Mouse (Mus musculus) midbrain, postnatal 0 days (tissue): ENCODE data around the gene Plcg1. TPM values are rescaled to one million over a fixed set of nuclear protein-coding genes. Genes with fewer than 3 reads are reported as not detected.

Experiments used
- ATAC-seq: fragments of 200-750 bp; cut with Nextera tagmentation; 2 replicates; pipeline ENCODE4 v1.8.0; 2017; ENCODE audit warnings: moderate number of reproducible peaks, mild to moderate bottlenecking, moderate TSS enrichment, moderate library complexity; ENCODE audit not compliant: low FRiP score
- DNase-seq: peaks from one replicate; pipeline ENCODE4 v3.0.0-alpha.2; 2015; ENCODE audit warnings: low spot score
- H3K27ac ChIP-seq: fragments of 300-500 bp; sonication (generic); 2 replicates; pipeline ENCODE4 v1.5.1; 2014; ENCODE audit warnings: low read depth, mild to moderate bottlenecking, low read length, mixed read lengths
- H3K27me3 ChIP-seq: fragments of 300-500 bp; sonication (generic); 2 replicates; pipeline ENCODE4 v1.6.1; 2014; ENCODE audit warnings: low read length, control low read depth, mixed read lengths; ENCODE audit not compliant: insufficient read depth
- H3K36me3 ChIP-seq: fragments of 300-500 bp; sonication (generic); 2 replicates; pipeline ENCODE4 v1.6.1; 2014; ENCODE audit warnings: low read length, control low read depth, mixed read lengths; ENCODE audit not compliant: insufficient read depth
- H3K4me1 ChIP-seq: fragments of 300-500 bp; sonication (generic); 2 replicates; pipeline ENCODE4 v1.6.1; 2014; ENCODE audit warnings: mild to moderate bottlenecking, control low read depth, antibody characterized with exemption, low read length, mixed read lengths; ENCODE audit not compliant: insufficient read depth
- H3K4me2 ChIP-seq: fragments of 300-500 bp; sonication (generic); 2 replicates; pipeline ENCODE4 v1.6.1; 2014; ENCODE audit warnings: low read depth, mild to moderate bottlenecking, low read length, mixed read lengths; ENCODE audit not compliant: poor library complexity, severe bottlenecking
- H3K4me3 ChIP-seq: fragments of 300-500 bp; sonication (generic); 2 replicates; pipeline ENCODE4 v1.5.1; 2014; ENCODE audit warnings: low read depth, mild to moderate bottlenecking, low read length, moderate library complexity
- H3K9ac ChIP-seq: fragments of 300-500 bp; sonication (generic); replicated peaks from 2 replicates; pipeline ENCODE4 v1.6.1; 2014; ENCODE audit warnings: mild to moderate bottlenecking, low read length, moderate library complexity, mixed read lengths; ENCODE audit not compliant: poor library complexity, severe bottlenecking
- H3K9me3 ChIP-seq: fragments of 300-500 bp; sonication (generic); 2 replicates; pipeline ENCODE4 v1.6.1; 2016; ENCODE audit warnings: low read length, control low read depth
- CTCF ChIP-seq: IDR thresholded peaks from 2 replicates; pipeline ENCODE4 v1.5.1; 2016; ENCODE audit warnings: antibody characterized with exemption, mild to moderate bottlenecking
- WGBS: fragments of 180-500 bp; shearing (Covaris S2); extraction: QIAGEN DNeasy Blood & Tissue Kit; methylation state at CpG from one replicate; pipeline ENCODE4 v1.1.7; 2014; 5-methylcytosine and 5-hydroxymethylcytosine counted together
- polyA plus RNA-seq: library from polyadenylated mRNA; unstranded; fragments of >200 nt; fragmentation: Nextera tagmentation; extraction: Ambion mirVana; gene quantifications from 2 replicates; pipeline ENCODE4 v1.2.1, GENCODE M21; 2015
- total RNA-seq: library from RNA; depleted of rRNA; stranded (reverse); fragments of >200 nt; gene quantifications from 2 replicates; pipeline ENCODE4 v1.2.3, GENCODE M21; 2014

The Plcg1 gene
- total and polyA plus RNA-seq, 2 experiments from 2014 or later, result 45.2 to 88.7 TPM

DNA sequence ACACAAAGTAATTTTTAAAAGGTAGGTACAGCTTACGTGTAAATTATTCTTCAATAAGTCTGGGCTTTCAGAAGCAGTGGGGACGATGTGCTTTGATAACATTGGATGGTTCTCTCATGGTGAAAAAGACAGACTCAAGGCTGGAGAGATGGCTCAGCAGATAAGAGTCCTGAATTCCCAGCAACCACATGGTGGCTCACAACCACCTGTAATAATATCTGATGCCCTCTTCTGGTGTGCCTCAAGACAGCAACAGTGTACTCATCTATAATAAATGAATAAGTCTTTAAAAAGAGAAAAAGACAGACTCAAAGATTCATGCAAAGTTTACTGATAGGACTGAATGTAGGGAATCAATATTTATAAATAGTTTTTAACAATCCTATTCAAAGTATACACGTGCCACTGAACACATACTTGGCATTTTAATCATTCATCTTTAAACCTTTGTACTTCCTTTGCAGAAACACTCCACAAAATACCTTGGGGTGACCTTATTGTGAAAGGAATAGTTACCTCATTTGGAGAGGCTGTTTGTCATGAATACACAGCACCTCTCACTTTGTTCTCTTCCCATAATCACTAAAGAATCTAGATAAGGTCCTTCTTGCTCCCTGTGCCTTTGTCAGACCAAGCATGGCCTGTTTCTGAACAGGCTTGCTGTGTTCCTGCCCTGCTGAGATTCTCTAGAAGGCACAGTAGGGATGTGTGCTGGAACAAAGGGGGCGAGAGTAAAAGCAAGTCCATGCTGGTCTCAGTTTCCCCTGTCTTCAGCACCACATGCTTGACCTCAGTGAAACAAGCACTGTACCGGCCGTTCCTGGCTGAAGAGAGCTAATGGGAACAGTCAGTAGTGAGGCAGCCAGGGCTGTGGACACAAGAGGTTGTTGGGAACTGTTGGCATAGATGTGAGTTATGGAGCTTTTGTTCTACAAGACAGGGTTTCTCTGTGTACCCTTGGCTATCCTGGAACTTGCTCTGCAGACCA is 4.9 kb upstream of the Plcg1 start:
- H3K4me1 ChIP-seq, result peaks cover 5% of the 10 kb centered on the region; the same call in 1 of the 2 replicates
- H3K9me3 ChIP-seq, result no peaks in the 10 kb centered on the region
- no peak overlapping the region for H3K9ac ChIP-seq
- peaks cover 8% of the 10 kb centered on the region for H3K36me3 ChIP-seq
- no peak for ATAC-seq
- DNase-seq, result no peak
- WGBS, result 88% methylated on average over 6 of the region's 6 CpGs
- H3K27me3 ChIP-seq, result no peaks in the 10 kb centered on the region
- H3K4me2 ChIP-seq, result no peak overlapping the region
- H3K4me3 ChIP-seq, result no peak overlapping the region
- H3K27ac ChIP-seq, result no peak overlapping the region
- peak; percentile 44 for TF ChIP-seq CTCF

GRCm38 (mm10) chr2:160728972-160729371 is 2.1 kb upstream of the Plcg1 start:
- no peak for TF ChIP-seq CTCF
- Histone ChIP-seq H3K27ac (no peak overlapping the region), H3K36me3 (no peaks in the 10 kb centered on the region; the same call in 1 of the 2 replicates), H3K4me2 (no peak overlapping the region), H3K4me1 (peaks cover 15% of the 10 kb centered on the region), H3K9me3 (no peaks in the 10 kb centered on the region), H3K4me3 (no peak overlapping the region), H3K9ac (no peak overlapping the region), H3K27me3 (no peaks in the 10 kb centered on the region)
- ATAC-seq, result no peak
- 90% methylated on average over 3 of the region's 3 CpGs for WGBS
- no peak for DNase-seq

DNA sequence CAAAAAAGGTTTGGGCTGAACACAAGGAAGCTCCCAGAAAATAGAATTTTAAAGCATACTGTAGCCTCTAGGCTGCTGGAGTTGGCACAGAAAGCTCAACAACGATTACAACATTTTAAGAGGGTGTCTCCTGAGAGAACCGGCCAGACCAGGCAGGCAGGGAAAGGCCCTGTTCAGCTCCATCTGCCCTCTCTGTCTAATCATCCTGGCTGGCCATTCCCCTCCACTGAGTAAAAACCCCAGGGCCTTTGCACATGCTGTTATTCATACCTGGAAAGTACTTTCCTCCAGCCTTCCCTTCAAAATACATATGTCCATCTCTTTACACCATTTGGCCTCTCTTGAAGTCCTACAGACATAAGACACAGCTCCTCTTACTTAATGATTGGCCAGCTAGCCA is 1.7 kb upstream of the Plcg1 start:
- ATAC-seq (no peak), DNase-seq (no peak)
- no peak overlapping the region; the same call in 1 of the 2 replicates for H3K27ac ChIP-seq
- no peaks in the 10 kb centered on the region for H3K27me3 ChIP-seq
- no peak overlapping the region for H3K9ac ChIP-seq
- H3K9me3 ChIP-seq, result no peaks in the 10 kb centered on the region
- peaks cover 17% of the 10 kb centered on the region for H3K4me1 ChIP-seq
- no peak overlapping the region for H3K4me2 ChIP-seq
- TF ChIP-seq CTCF, result no peak
- WGBS, result 72% methylated on average over 2 of the region's 2 CpGs
- no peak overlapping the region for H3K4me3 ChIP-seq
- no peaks in the 10 kb centered on the region for H3K36me3 ChIP-seq

- no peak for ATAC-seq
- WGBS, result 20% methylated on average over 17 of the region's 17 CpGs
Measured at GRCm38 (mm10) chr2:160729851-160730796, 976 bp upstream of the Plcg1 start.

DNA sequence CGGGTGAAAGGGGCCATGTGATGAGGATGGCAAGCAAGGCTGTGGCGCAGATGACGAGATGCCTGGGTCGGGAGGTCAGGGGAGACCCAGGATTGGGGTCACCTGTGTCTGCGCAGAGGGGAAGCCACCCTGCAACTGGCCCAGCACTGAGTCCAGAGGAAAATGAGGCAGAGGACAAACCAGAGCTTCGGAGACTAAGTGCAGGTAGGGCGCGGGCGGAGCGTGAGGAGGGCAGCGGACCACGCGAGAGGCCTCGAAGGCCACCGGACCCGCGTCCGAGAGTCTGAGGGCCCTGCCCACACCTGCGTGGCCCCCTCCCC is 343 bp upstream of the Plcg1 start:
- WGBS, result 7% methylated on average over 19 of the region's 19 CpGs
- Histone ChIP-seq H3K27ac (peak overlapping the region; percentile 95), H3K9me3 (no peaks in the 10 kb centered on the region), H3K27me3 (no peaks in the 10 kb centered on the region), H3K36me3 (no peaks in the 10 kb centered on the region; the same call in 1 of the 2 replicates), H3K4me3 (peak overlapping the region; percentile 86), H3K4me2 (peak overlapping the region; percentile 96), H3K4me1 (peaks cover 23% of the 10 kb centered on the region), H3K9ac (peak overlapping the region; percentile 99)
- DNase-seq (no peak), ATAC-seq (no peak; the same call in 1 of the 2 replicates)
- TF ChIP-seq CTCF, result no peak

More at GRCm38 (mm10) chr2:160729851-160730796, 976 bp upstream of the Plcg1 start:
- no peaks in the 10 kb centered on the region for H3K36me3 ChIP-seq
- H3K4me1 ChIP-seq, result peaks cover 23% of the 10 kb centered on the region
- peak overlapping the region; percentile 95 for H3K27ac ChIP-seq
- peak overlapping the region; percentile 86 for H3K4me3 ChIP-seq
- H3K9me3 ChIP-seq, result no peaks in the 10 kb centered on the region
- peak; percentile 52 for DNase-seq
- peak; percentile 66 for TF ChIP-seq CTCF
- H3K4me2 ChIP-seq, result peak overlapping the region; percentile 96
- peak overlapping the region; percentile 99 for H3K9ac ChIP-seq
- no peaks in the 10 kb centered on the region for H3K27me3 ChIP-seq
